Mouse (Mus musculus) liver, adult 2 months (tissue): Measurements from ENCODE around the gene Tacstd2.

ENCODE experiments used
- CTCF ChIP-seq: fragments of 200-500 bp; IDR thresholded peaks from 2 replicates; pipeline ENCODE4 v1.5.1; 2011; ENCODE audit warnings: low read depth, low read length, control low read depth
- POLR2A ChIP-seq: fragments of 200-500 bp; IDR thresholded peaks from 2 replicates; pipeline ENCODE4 v1.6.1; 2011; ENCODE audit warnings: low read length, control low read depth; ENCODE audit not compliant: insufficient read depth; ENCODE audit errors: extremely low read depth

DNA sequence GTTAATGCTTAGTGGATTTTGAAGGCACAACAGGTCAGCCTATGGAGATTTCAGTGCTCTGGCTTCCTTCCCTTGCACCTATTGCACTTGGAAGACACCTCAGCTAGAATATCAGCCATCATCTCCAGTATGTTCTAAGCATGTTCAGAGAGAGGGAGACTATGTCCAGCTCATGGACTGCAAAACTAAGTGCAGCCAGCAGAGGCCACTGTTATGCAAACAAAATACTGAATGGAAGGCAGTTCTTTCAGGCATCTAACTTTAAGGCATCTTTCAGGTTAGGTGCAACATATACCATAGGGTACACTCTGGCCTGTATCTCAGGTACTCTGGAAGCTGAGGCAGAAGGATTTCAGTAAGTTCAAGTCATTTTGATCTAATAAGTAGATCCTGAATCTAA is 24.8 kb downstream of the Tacstd2 start:
- TF ChIP-seq CTCF (no peak), POLR2A (no peak)
